Mouse (Mus musculus): Measurements from ENCODE around the gene Nisch.

- TF ChIP-seq POLR2A (IDR thresholded peaks at IDR 0.05; ENCODE audit: low read depth, low read length) (no peak), CTCF (IDR thresholded peaks at IDR 0.05; ENCODE audit: extremely low read depth, insufficient read depth, insufficient read length, insufficient replicate concordance) (no peak)
Measured at GRCm38 (mm10) chr14:31138219-31138896, 78.4 kb downstream of the Nisch start.
